Mouse (Mus musculus): ENCODE measurements around the gene Syne1.

Gene Syne1

GRCm38 (mm10) chr10:5423984-5424383 lies 127.3 kb downstream of the Syne1 start:
- DNase-seq (ENCODE audit: low spot score): peak; percentile 29

GRCm38 (mm10) chr10:5415730-5416129 lies 135.6 kb downstream of the Syne1 start:
- no peak for DNase-seq (ENCODE audit: low spot score)

- DNase-seq (ENCODE audit: low spot score): no peak
These were observed 167.0 kb downstream of the Syne1 start for GRCm38 (mm10) chr10:5384131-5384776.

- no peak for DNase-seq (ENCODE audit: low spot score)
These were observed 169.7 kb downstream of the Syne1 start for GRCm38 (mm10) chr10:5381536-5381935.

GRCm38 (mm10) chr10:5378969-5379368 lies 172.3 kb downstream of the Syne1 start:
- DNase-seq (ENCODE audit: low spot score): no peak

- DNase-seq (ENCODE audit: low spot score): no peak
These were observed 181.7 kb downstream of the Syne1 start for GRCm38 (mm10) chr10:5369599-5369998.

GRCm38 (mm10) chr10:5368266-5368665 lies 183.0 kb downstream of the Syne1 start:
- DNase-seq (ENCODE audit: low spot score): no peak

- DNase-seq (ENCODE audit: low spot score): no peak
These were observed 183.7 kb downstream of the Syne1 start for GRCm38 (mm10) chr10:5367465-5368011.

GRCm38 (mm10) chr10:5360560-5360959 lies 190.7 kb downstream of the Syne1 start:
- no peak for DNase-seq (ENCODE audit: low spot score)

- no peak for DNase-seq (ENCODE audit: low spot score)
These were observed 194.7 kb downstream of the Syne1 start for GRCm38 (mm10) chr10:5356614-5357013.

GRCm38 (mm10) chr10:5353390-5353789 lies 197.9 kb downstream of the Syne1 start:
- DNase-seq (ENCODE audit: low spot score): no peak

GRCm38 (mm10) chr10:5346911-5347310 lies 204.4 kb downstream of the Syne1 start:
- DNase-seq (ENCODE audit: low spot score): no peak

GRCm38 (mm10) chr10:5343211-5343610 lies 208.1 kb downstream of the Syne1 start:
- no peak for DNase-seq (ENCODE audit: low spot score)

- DNase-seq (ENCODE audit: low spot score): no peak
These were observed 214.9 kb downstream of the Syne1 start for GRCm38 (mm10) chr10:5336394-5336793.

GRCm38 (mm10) chr10:5332801-5333200 lies 218.5 kb downstream of the Syne1 start:
- no peak for DNase-seq (ENCODE audit: low spot score)

GRCm38 (mm10) chr10:5326716-5327115 lies 224.6 kb downstream of the Syne1 start:
- no peak for DNase-seq (ENCODE audit: low spot score)

GRCm38 (mm10) chr10:5323741-5324395 lies 227.4 kb downstream of the Syne1 start:
- no peak for DNase-seq (ENCODE audit: low spot score)

- no peak for DNase-seq (ENCODE audit: low spot score)
These were observed 228.7 kb downstream of the Syne1 start for GRCm38 (mm10) chr10:5322562-5322961.

- peak; percentile 63 for DNase-seq (ENCODE audit: low spot score)
These were observed 233.7 kb downstream of the Syne1 start for GRCm38 (mm10) chr10:5317602-5318001.

GRCm38 (mm10) chr10:5312437-5312836 lies 238.8 kb downstream of the Syne1 start:
- DNase-seq (ENCODE audit: low spot score): no peak

GRCm38 (mm10) chr10:5309961-5310713 lies 241.1 kb downstream of the Syne1 start:
- peak; percentile 8 for DNase-seq (ENCODE audit: low spot score)

- DNase-seq (ENCODE audit: low spot score): no peak
These were observed 241.9 kb downstream of the Syne1 start for GRCm38 (mm10) chr10:5309398-5309797.

GRCm38 (mm10) chr10:5305555-5305954 lies 245.7 kb downstream of the Syne1 start:
- DNase-seq (ENCODE audit: low spot score): peak; percentile 8

Measured in adipocyte (in vitro differentiated cells).